Mouse (Mus musculus) layer of hippocampus, adult 6 months (tissue): ENCODE measurements around the gene Gm3424. TPM values are rescaled to one million over a fixed set of nuclear protein-coding genes. Genes with fewer than 3 reads are reported as not detected.

Experiments used
- long read RNA-seq, 2 experiments: library from polyadenylated mRNA; unstranded; transcript quantifications; one replicate each; pipeline ENCODE4 v2.0.0; 2019 to 2020
- polyA plus RNA-seq: library from polyadenylated mRNA; unstranded; fragments of <200 nt; fragmentation: Nextera tagmentation; gene quantifications from 2 replicates; pipeline ENCODE4 v1.2.3, GENCODE M21; 2021

Gm3424 gene
- not detected in 2 replicates for polyA plus RNA-seq
- long read RNA-seq, experiment 1: 0 reads
- long read RNA-seq, experiment 2: 0 reads

GRCm38 (mm10) chr14:5830229-5830628, at the start of gene Gm3424:
TSS of gene Gm3424 (minus strand) at chr14:5830329.

GRCm38 (mm10) chr14:5807882-5808281, 22.2 kb downstream of the Gm3424 start, which contains the start of gene Gm3383:
TSS of gene Gm3383 (minus strand) at chr14:5807982.

Other genes starting within 250 kb of the Gm3424 start
- gene Gm8265, start 197.3 kb downstream of the Gm3424 start, polyA plus RNA-seq: not detected in 2 replicates
- not detected in 2 replicates for gene Gm9603, start 142.9 kb downstream of the Gm3424 start, polyA plus RNA-seq
- gene Gm3373, start 88.8 kb downstream of the Gm3424 start, polyA plus RNA-seq: not detected in 2 replicates
- 0.88 and 0.97 TPM in 2 replicates for gene Gm3383, start 22.3 kb downstream of the Gm3424 start, polyA plus RNA-seq
- 0.20 and 0.39 TPM in 2 replicates for gene Gm8237, start 50.1 kb upstream of the Gm3424 start, polyA plus RNA-seq
- 0.51 and 0.65 TPM in 2 replicates for gene Gm3248, start 131.4 kb upstream of the Gm3424 start, polyA plus RNA-seq
- gene Gm3453, start 148.8 kb upstream of the Gm3424 start, polyA plus RNA-seq: not detected in 2 replicates
- not detected in 2 replicates for gene Gm6337, start 227.9 kb upstream of the Gm3424 start, polyA plus RNA-seq